Mouse (Mus musculus) liver, embryonic 15.5 days (tissue): ENCODE measurements around the gene Ctdnep1. TPM values are rescaled to one million over a fixed set of nuclear protein-coding genes. Genes with fewer than 3 reads are reported as not detected.
"Not testable (repeated sequence)": the region's sequence is repeated elsewhere in the genome, so short reads cannot be mapped to it uniquely, and the experiment has no call there.

Experiments used
- ATAC-seq: fragments of 200-750 bp; cut with Nextera tagmentation; 2 replicates; pipeline ENCODE4 v1.8.0; 2017; ENCODE audit warnings: moderate number of reproducible peaks, mild to moderate bottlenecking, moderate library complexity; ENCODE audit not compliant: insufficient read depth
- H3K27ac ChIP-seq: fragments of 300-500 bp; sonication (generic); replicated peaks from 2 replicates; pipeline ENCODE4 v1.5.1; 2015; ENCODE audit warnings: mild to moderate bottlenecking, inconsistent platforms
- H3K27me3 ChIP-seq: fragments of 300-500 bp; sonication (generic); 2 replicates; pipeline ENCODE4 v1.6.1; 2015; ENCODE audit warnings: mild to moderate bottlenecking, inconsistent platforms
- H3K36me3 ChIP-seq: fragments of 300-500 bp; sonication (generic); replicated peaks from 2 replicates; pipeline ENCODE4 v1.6.1; 2015; ENCODE audit warnings: moderate library complexity, mild to moderate bottlenecking, inconsistent platforms
- H3K4me1 ChIP-seq: fragments of 300-500 bp; sonication (generic); replicated peaks from 2 replicates; pipeline ENCODE4 v1.6.1; 2015; ENCODE audit warnings: inconsistent platforms
- H3K4me2 ChIP-seq: fragments of 300-500 bp; sonication (generic); 2 replicates; pipeline ENCODE4 v1.6.1; 2015; ENCODE audit warnings: moderate library complexity, mild to moderate bottlenecking, inconsistent platforms
- H3K4me3 ChIP-seq: fragments of 300-500 bp; sonication (generic); replicated peaks from 2 replicates; pipeline ENCODE4 v1.5.1; 2015; ENCODE audit warnings: mild to moderate bottlenecking, inconsistent platforms
- H3K9ac ChIP-seq: fragments of 300-500 bp; sonication (generic); 2 replicates; pipeline ENCODE4 v1.6.1; 2015; ENCODE audit warnings: moderate library complexity, mild to moderate bottlenecking, inconsistent platforms
- H3K9me3 ChIP-seq: fragments of 300-500 bp; sonication (generic); replicated peaks from 2 replicates; pipeline ENCODE4 v1.6.1; 2016; ENCODE audit warnings: inconsistent platforms
- WGBS: fragments of 180-500 bp; shearing (Covaris S2); methylation state at CpG from one replicate; pipeline ENCODE4 v1.1.7; 2015; ENCODE audit warnings: mixed read lengths; ENCODE audit not compliant: insufficient replicate concordance; 5-methylcytosine and 5-hydroxymethylcytosine counted together
- polyA plus RNA-seq: library from polyadenylated mRNA; unstranded; fragments of >200 nt; fragmentation: Nextera tagmentation; extraction: Ambion mirVana; gene quantifications from 2 replicates; pipeline ENCODE4 v1.2.1, GENCODE M21; 2015

Gene Ctdnep1
- polyA plus RNA-seq, 1 experiment from 2014 or later = 8.9 TPM

DNA sequence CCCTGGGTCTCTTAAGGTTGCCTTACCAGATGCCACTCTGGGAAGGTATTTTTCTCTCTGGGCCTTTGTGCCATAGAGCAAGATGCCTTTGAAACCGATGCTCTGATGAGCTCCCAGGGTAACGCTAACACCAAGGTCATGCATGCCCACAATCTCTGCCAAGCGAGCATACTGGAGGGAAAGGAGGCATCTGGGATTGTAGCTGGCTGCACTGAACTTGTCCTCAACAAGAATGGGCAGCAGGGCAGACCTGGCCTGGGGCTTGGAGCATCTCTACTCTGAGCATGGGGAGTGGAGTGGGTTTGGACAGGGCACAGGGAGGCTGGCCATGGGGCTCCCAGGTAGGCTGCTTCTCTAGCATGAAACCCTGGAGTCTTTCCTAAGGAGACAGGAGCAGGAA is 32.5 kb downstream of the Ctdnep1 start:
- Histone ChIP-seq H3K36me3 (peaks cover 51% of the 10 kb centered on the region), H3K4me3 (no peak overlapping the region), H3K27ac (no peak overlapping the region), H3K4me2 (no peak overlapping the region), H3K27me3 (no peaks in the 10 kb centered on the region), H3K9me3 (no peaks in the 10 kb centered on the region), H3K4me1 (peaks cover 35% of the 10 kb centered on the region), H3K9ac (no peak overlapping the region)
- WGBS = 86% methylated on average over 3 of the region's 3 CpGs
- no peak for ATAC-seq

DNA sequence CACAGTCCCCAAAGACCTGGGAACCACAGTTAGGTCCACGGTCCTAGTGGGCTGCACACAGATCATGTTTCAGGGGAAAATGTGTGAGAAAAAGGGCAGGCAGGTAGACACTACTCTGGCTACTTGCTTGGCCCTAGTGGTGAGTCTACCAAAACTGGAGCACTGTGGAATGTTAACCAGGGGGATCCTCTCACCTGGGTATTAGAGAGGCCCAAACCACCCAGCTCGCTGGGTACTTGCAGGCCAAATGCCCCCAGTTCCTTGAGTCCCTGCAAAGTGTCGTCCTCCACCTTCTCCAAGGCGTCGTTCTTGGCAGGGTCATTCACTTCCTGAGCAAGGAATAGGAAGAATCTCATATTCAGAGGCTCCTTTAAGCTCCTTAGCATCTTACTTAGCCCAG is 33.1 kb downstream of the Ctdnep1 start:
- WGBS = 64% methylated on average over 5 of the region's 5 CpGs
- peak overlapping the region; percentile 75; the same call in 1 of the 2 replicates for H3K9ac ChIP-seq
- peak overlapping the region; percentile 76; the same call in 1 of the 2 replicates for H3K27ac ChIP-seq

DNA sequence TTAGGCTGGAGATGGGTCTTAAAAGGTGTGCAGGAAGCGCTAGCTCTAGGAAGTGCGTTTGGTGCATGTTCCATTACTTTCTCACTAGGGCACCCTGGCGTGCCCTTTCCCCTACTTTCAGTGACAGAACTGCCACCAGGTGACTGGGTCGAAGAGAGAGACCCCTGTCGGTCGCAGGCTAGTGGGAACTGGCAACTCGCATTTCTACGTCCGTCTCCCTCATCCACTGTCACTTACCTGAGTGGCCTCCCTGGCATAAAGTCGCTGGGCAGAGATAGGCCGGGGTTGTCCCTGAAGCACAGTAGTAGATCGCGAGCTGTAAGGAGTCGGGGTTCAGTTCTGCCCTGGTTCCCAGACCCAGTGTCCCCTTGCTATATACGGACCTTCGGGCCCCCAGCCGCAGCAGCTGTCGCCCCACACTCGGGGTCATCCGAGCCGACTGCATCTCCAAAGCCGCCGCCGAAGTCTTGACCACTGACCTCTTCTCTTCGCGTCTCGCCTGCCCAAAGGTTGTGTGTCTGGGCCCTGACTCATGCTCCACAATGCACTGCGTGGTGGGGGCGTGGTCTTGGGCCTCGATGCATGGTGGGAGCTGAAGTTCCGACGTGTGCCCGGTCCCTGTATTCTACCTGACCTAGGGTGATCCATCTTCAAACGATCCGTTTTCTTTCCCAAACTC is 34.1 kb downstream of the Ctdnep1 start, which contains the start of gene Acadvl:
Gene Acadvl (minus strand): TSS at position 532 of the 679 bp plus-strand sequence.
- WGBS = under 1% methylated on average over 35 of the region's 35 CpGs
- ATAC-seq = peak; percentile 84
- Histone ChIP-seq H3K9me3 (no peaks in the 10 kb centered on the region), H3K27me3 (no peaks in the 10 kb centered on the region), H3K4me2 (peak within 1 kb of the TSS; percentile 88), H3K4me1 (peaks cover 50% of the 10 kb centered on the region), H3K4me3 (peak within 1 kb of the TSS; percentile 73), H3K9ac (peak within 1 kb of the TSS; percentile 75), H3K36me3 (peaks cover 36% of the 10 kb centered on the region), H3K27ac (peak within 1 kb of the TSS; percentile 76)

More for the DNA sequence above, 33.1 kb downstream of the Ctdnep1 start:
- no peak for ATAC-seq
- H3K36me3 ChIP-seq = peaks cover 44% of the 10 kb centered on the region
- peaks cover 42% of the 10 kb centered on the region for H3K4me1 ChIP-seq
- H3K27me3 ChIP-seq = no peaks in the 10 kb centered on the region
- peak overlapping the region; percentile 88 for H3K4me2 ChIP-seq
- peak overlapping the region; percentile 73 for H3K4me3 ChIP-seq
- H3K9me3 ChIP-seq = no peaks in the 10 kb centered on the region

DNA sequence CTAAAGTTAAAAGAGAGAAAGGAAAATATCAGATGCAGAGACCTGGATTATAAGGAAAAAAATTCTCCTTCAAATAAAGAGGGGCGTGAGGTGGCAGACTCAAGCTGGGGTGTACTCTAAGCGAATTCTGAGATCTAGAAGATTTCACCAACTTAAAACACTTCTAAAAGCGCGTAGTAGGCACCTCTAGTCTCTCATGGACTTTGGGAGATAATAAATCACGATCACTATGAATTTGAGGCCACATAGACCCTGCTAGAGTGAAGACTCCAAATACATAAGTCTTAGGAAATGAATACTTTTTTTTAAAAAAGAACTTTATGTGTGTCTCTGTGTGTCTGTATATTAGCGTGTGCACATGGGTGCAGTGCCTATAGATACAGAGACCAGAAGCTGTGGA is 34.7 kb downstream of the Ctdnep1 start:
- H3K9me3 ChIP-seq = no peaks in the 10 kb centered on the region
- H3K9ac ChIP-seq = 0 out of 2 replicates have a peak overlapping the region, but pooled peaks have one; percentile 75
- WGBS = 57% methylated on average over 6 of the region's 6 CpGs
- H3K4me2 ChIP-seq = peak overlapping the region; percentile 88
- ATAC-seq = no peak
- H3K27ac ChIP-seq = no peak overlapping the region
- peaks cover 57% of the 10 kb centered on the region for H3K4me1 ChIP-seq
- peak overlapping the region; percentile 73 for H3K4me3 ChIP-seq
- no peaks in the 10 kb centered on the region for H3K27me3 ChIP-seq
- H3K36me3 ChIP-seq = peaks cover 29% of the 10 kb centered on the region

DNA sequence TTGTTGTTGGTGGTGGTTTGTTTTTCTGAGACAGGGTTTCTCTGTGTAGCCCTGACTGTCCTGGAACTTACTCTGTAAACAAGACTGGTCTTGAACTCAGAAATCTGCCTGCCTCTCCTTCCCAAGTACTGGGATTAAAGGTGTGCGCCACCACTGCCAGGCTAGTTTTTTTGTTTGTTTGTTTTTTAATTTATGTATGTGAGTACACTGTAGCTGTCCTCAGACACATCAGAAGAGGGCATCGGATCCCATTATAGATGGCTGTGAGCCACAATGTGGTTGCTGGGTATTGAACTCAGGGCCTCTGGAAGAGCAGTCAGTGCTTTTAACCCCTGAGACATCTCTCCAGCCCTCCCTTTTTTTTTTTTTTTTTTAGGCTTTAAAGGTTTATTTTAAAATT is 35.2 kb downstream of the Ctdnep1 start:
- 74% methylated on average over 2 of the region's 2 CpGs for WGBS
- not testable (repeated sequence) for H3K27me3 ChIP-seq, H3K4me3 ChIP-seq, H3K9me3 ChIP-seq, H3K4me2 ChIP-seq, H3K27ac ChIP-seq, H3K9ac ChIP-seq, ATAC-seq
- peaks cover 24% of the 10 kb centered on the region for H3K36me3 ChIP-seq
- H3K4me1 ChIP-seq = peaks cover 62% of the 10 kb centered on the region

DNA sequence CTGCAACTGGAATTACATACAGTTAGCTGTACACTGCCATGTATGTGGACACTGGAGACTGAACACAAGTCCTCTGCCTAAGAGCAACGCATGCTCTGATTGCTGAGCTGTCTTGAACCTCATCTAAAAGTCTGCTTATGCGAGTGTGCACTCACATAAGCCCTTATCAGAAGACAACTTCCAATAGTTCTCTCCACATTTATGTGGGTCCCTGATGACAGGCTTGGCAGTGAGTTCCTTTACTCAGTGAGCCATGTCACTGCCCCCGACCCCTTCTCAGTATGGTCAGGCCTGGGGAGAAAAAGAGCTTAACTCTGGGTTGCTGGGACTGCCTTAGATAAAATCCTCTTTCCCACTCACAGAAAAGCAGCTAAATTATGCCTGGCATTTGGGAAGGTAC is 35.7 kb downstream of the Ctdnep1 start, which contains the start of gene Dlg4:
Gene Dlg4 (plus strand): TSS at position 274 of the 400 bp plus-strand sequence.
- H3K27me3 ChIP-seq = peaks cover 3% of the 10 kb centered on the region; the same call in 1 of the 2 replicates
- no peak within 1 kb of the TSS; the same call in 1 of the 2 replicates for H3K9ac ChIP-seq
- peak within 1 kb of the TSS; percentile 47 for H3K4me3 ChIP-seq
- no peak within 1 kb of the TSS for H3K27ac ChIP-seq
- H3K9me3 ChIP-seq = no peaks in the 10 kb centered on the region
- H3K4me2 ChIP-seq = peak within 1 kb of the TSS; percentile 88; the same call in 1 of the 2 replicates
- no peak for ATAC-seq
- 55% methylated on average over 3 of the region's 3 CpGs for WGBS
- peaks cover 67% of the 10 kb centered on the region for H3K4me1 ChIP-seq
- H3K36me3 ChIP-seq = peaks cover 19% of the 10 kb centered on the region

DNA sequence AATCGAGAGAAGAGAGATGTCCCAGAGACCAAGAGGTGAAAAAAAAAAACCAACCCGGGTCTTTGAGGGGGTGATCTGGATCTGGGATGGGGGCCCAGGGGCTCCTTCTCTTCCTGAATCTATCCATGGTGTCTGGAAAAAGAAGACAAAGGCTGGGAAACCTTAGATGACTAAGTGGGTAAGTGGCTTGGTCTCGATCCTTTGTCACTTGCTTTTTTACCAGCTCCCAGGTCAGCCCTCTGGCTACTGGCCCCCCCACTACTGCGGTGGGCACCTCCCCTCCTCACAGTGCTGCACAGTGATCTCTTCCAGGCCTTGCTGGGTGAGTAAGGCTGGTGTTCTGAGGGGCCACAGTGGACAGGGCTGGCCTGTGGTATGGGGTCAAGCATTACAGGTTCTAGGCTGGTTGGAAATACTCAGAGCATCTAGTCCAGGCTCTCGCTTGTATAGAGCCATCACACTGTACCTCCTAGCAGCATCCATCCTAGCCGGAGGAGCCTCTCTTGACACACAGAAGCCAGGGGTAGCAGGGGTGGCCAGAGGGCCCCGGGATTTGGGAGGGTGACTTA is 36.3 kb downstream of the Ctdnep1 start:
- Histone ChIP-seq H3K9ac (no peak overlapping the region; the same call in 1 of the 2 replicates), H3K4me2 (no peak overlapping the region), H3K27ac (no peak overlapping the region), H3K4me1 (peaks cover 67% of the 10 kb centered on the region), H3K27me3 (peaks cover 9% of the 10 kb centered on the region), H3K9me3 (no peaks in the 10 kb centered on the region), H3K36me3 (peaks cover 13% of the 10 kb centered on the region), H3K4me3 (no peak overlapping the region)
- 50% methylated on average over 7 of the region's 7 CpGs for WGBS
- no peak for ATAC-seq

DNA sequence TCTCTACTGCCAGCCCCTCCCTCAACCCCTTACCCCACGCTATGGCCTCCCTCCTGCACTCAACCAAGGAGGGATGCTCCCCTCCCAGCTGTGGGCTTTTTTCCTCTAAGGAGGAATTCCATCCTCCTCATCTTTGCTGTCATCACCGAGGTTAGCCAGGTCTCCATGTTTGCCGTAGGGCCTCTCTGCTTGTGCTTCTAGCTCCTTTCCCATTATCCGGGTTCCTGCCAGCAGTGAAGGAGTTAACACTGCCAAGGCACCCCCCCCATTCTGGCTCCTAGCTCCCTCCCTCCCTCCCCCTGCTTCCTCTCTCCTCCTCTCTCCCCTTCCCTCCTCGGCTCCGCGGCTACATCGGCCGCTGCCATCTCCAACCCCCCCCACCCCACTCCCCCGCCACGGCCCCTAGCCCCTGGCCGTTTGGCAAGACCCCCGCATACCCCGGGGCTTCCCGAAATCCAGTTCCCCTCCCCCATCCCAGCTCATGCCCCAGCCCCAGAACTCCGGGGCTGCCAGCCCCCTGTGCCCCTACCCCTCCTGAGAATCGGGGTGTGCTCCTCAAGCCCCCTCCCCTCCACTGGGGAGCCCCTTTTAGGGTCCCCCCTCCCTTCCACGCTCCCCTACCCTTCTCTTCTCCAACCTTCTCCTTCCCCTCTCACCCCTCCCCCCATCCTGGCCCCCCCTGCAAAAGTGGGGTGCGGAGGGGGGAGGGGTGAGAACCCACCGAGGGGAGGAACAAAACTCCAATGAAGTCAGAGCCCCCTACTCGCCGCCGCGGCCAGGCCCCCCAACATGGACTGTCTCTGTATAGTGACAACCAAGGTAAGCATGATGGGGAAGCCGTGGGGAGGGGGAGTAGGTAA is 37.4 kb downstream of the Ctdnep1 start:
- Histone ChIP-seq H3K4me1 (peaks cover 67% of the 10 kb centered on the region), H3K9ac (0 out of 2 replicates have a peak overlapping the region, but pooled peaks have one; percentile 21), H3K4me3 (peak overlapping the region; percentile 47), H3K36me3 (peaks cover 2% of the 10 kb centered on the region; the same call in 1 of the 2 replicates), H3K27ac (no peak overlapping the region), H3K9me3 (no peaks in the 10 kb centered on the region), H3K27me3 (peaks cover 20% of the 10 kb centered on the region), H3K4me2 (peak overlapping the region; percentile 60)
- WGBS = 1% methylated on average over 25 of the region's 25 CpGs
- ATAC-seq = no peak

DNA sequence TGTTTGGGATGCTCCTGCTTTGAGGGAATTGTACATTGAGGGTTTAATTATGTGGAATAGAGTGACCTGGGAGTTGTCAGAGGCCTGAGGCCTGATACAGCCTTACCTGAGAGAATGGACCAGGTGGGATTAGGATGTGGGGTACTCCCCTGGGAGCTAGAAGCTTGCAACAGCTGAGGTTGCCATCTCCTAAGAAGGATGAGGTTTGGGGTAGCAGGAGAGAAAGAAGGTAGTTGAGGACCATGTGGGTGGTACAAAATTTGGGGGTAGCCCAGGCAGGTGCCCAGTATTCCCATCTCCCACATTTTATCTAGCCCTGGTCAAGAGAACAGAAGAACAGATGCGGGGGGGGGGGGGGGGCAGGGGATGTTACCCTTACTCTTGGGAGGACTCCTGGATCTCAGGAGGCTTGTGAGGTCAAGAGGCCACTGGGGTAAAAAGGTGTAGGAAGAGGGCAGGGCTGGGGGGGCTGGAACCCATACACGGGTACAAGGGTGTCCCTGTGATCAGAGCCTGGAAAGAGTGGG is 38.6 kb downstream of the Ctdnep1 start:
- Histone ChIP-seq H3K27me3 (peaks cover 32% of the 10 kb centered on the region), H3K36me3 (no peaks in the 10 kb centered on the region), H3K4me3 (no peak overlapping the region), H3K27ac (no peak overlapping the region), H3K4me1 (peaks cover 58% of the 10 kb centered on the region), H3K4me2 (no peak overlapping the region), H3K9me3 (no peaks in the 10 kb centered on the region), H3K9ac (no peak overlapping the region)
- ATAC-seq = no peak
- 22% methylated on average over 1 of the region's 2 CpGs for WGBS

DNA sequence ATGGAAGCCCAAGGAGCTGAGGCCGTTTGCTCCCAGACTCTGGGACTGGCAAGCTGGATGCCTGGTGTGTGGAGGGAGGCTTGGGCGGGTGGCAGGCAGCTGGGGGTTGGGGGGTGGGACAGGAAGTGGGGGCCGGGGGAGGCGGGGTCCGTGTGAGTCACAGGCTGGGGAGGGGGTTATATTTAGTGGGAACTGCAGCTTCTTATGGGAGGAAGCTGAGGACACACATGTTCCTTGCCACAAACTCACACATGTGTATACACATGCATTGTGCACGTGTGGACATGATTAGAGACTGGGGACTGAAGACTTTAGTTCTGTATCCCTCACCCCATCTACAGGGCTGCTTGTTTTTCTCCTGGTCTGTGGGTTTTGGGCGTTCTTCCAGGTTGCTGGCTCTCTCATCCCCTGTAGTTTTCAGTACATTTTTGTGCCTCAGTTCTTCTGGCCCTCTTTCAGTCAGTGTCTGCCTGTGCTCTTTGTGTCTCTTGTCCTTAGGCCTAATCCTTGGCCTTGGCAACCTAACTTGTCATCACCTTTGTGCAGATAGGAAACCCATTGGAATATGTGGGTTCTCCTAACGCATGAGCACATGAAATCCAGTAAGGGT is 39.2 kb downstream of the Ctdnep1 start:
- no peak overlapping the region; the same call in 1 of the 2 replicates for H3K4me3 ChIP-seq
- 24% methylated on average over 8 of the region's 8 CpGs for WGBS
- H3K27me3 ChIP-seq = peaks cover 38% of the 10 kb centered on the region
- peaks cover 52% of the 10 kb centered on the region for H3K4me1 ChIP-seq
- no peak for ATAC-seq
- H3K9me3 ChIP-seq = no peaks in the 10 kb centered on the region
- H3K36me3 ChIP-seq = no peaks in the 10 kb centered on the region
- H3K27ac ChIP-seq = 0 out of 2 replicates have a peak overlapping the region, but pooled peaks have one; percentile 11
- no peak overlapping the region for H3K9ac ChIP-seq
- H3K4me2 ChIP-seq = peak overlapping the region; percentile 83
